Mouse (Mus musculus) forebrain, embryonic 12.5 days (tissue): Measurements from ENCODE around the gene Eml2. TPM values are rescaled to one million over a fixed set of nuclear protein-coding genes. Genes with fewer than 3 reads are reported as not detected.

Experiments
- ATAC-seq: fragments of 200-750 bp; cut with Nextera tagmentation; 2 replicates; pipeline ENCODE4 v1.8.0; 2017; ENCODE audit warnings: moderate TSS enrichment; ENCODE audit not compliant: low FRiP score
- H3K27ac ChIP-seq: fragments of 300-500 bp; sonication (generic); 2 replicates; pipeline ENCODE4 v1.5.1; 2016; ENCODE audit warnings: mild to moderate bottlenecking
- H3K27me3 ChIP-seq: fragments of 300-500 bp; sonication (generic); 2 replicates; pipeline ENCODE4 v1.6.1; 2016; ENCODE audit warnings: mild to moderate bottlenecking
- H3K36me3 ChIP-seq: fragments of 300-500 bp; sonication (generic); replicated peaks from 2 replicates; pipeline ENCODE4 v1.6.1; 2016; ENCODE audit warnings: mild to moderate bottlenecking
- H3K4me1 ChIP-seq: fragments of 300-500 bp; sonication (generic); 2 replicates; pipeline ENCODE4 v1.6.1; 2016
- H3K4me2 ChIP-seq: fragments of 300-500 bp; sonication (generic); 2 replicates; pipeline ENCODE4 v1.6.1; 2016; ENCODE audit warnings: mild to moderate bottlenecking, moderate library complexity
- H3K4me3 ChIP-seq: fragments of 300-500 bp; sonication (generic); replicated peaks from 2 replicates; pipeline ENCODE4 v1.5.1; 2016; ENCODE audit warnings: mild to moderate bottlenecking
- H3K9ac ChIP-seq: fragments of 300-500 bp; sonication (generic); 2 replicates; pipeline ENCODE4 v1.6.1; 2016; ENCODE audit warnings: mild to moderate bottlenecking
- H3K9me3 ChIP-seq: fragments of 300-500 bp; sonication (generic); 2 replicates; pipeline ENCODE4 v1.6.1; 2016
- WGBS: fragments of 180-500 bp; shearing (Covaris S2); methylation state at CpG from one replicate; pipeline ENCODE4 v1.1.7; 2016; 5-methylcytosine and 5-hydroxymethylcytosine counted together
- polyA plus RNA-seq: library from polyadenylated mRNA; unstranded; fragments of >200 nt; fragmentation: Nextera tagmentation; extraction: Ambion mirVana; gene quantifications from 2 replicates; pipeline ENCODE4 v1.2.1, GENCODE M21; 2016

Eml2 gene
- polyA plus RNA-seq, 1 experiment from 2014 or later: 6.5 TPM

DNA sequence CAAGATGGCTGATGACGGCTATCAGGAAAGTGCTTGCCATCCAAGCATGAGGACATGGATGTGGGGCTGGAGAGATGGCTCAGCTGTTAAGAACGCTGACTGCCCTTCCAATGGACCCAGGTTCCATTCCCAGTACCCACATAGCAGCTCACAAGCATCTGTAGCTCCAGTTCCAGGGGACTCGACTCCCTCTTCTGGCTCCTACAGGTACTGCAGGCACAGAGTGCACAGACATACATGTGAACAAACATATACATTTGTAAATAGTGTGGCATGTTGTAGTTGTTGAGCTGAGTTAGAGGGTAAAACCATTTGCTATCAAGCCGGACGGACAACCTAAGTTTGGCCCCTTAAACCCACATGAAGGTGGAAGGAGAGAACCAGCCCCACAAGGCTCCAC is 33.8 kb downstream of the Eml2 start:
- Histone ChIP-seq H3K9me3 (peaks cover 4% of the 10 kb centered on the region; the same call in 1 of the 2 replicates), H3K4me2 (no peak overlapping the region), H3K27me3 (peaks cover 24% of the 10 kb centered on the region), H3K4me1 (peaks cover 11% of the 10 kb centered on the region), H3K27ac (no peak overlapping the region), H3K9ac (no peak overlapping the region), H3K4me3 (no peak overlapping the region), H3K36me3 (peaks cover 11% of the 10 kb centered on the region)
- 91% methylated on average over 5 of the region's 5 CpGs for WGBS
- no peak for ATAC-seq

DNA sequence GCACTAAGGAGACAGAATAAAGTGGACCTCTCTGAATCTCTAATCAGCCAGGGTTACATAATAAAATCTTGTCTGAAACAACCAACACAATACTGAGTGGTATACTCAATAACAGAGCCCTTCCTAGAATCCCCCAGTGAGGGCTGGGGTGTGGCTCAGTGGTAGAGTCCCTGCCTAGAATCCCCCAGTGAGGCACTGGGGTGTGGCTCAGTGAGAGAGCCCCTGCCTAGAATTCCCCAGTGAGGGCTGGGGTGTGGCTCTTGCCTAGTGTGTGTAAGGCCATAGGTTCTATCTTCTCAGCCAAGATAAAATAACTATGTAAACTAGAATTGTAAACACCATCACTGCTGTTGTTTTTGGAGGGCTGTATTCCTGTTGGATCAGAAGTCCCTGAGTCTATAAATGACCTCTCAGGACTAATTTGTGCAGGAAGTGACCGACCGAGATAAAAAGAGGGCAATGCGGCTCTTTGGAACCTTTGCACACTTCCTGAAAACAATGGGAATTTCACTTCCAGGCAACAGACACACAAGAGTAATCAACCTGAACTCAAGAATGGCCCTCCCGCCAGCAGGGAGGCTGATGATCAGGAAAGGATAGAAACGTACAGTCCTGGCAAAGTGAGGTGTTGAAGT is 34.9 kb downstream of the Eml2 start:
- Histone ChIP-seq H3K36me3 (no peaks in the 10 kb centered on the region), H3K4me2 (no peak overlapping the region), H3K9ac (no peak overlapping the region), H3K4me3 (no peak overlapping the region), H3K9me3 (peaks cover 4% of the 10 kb centered on the region; the same call in 1 of the 2 replicates), H3K4me1 (peaks cover 11% of the 10 kb centered on the region), H3K27me3 (peaks cover 35% of the 10 kb centered on the region), H3K27ac (no peak overlapping the region)
- ATAC-seq: no peak
- WGBS: 65% methylated on average over 5 of the region's 5 CpGs

DNA sequence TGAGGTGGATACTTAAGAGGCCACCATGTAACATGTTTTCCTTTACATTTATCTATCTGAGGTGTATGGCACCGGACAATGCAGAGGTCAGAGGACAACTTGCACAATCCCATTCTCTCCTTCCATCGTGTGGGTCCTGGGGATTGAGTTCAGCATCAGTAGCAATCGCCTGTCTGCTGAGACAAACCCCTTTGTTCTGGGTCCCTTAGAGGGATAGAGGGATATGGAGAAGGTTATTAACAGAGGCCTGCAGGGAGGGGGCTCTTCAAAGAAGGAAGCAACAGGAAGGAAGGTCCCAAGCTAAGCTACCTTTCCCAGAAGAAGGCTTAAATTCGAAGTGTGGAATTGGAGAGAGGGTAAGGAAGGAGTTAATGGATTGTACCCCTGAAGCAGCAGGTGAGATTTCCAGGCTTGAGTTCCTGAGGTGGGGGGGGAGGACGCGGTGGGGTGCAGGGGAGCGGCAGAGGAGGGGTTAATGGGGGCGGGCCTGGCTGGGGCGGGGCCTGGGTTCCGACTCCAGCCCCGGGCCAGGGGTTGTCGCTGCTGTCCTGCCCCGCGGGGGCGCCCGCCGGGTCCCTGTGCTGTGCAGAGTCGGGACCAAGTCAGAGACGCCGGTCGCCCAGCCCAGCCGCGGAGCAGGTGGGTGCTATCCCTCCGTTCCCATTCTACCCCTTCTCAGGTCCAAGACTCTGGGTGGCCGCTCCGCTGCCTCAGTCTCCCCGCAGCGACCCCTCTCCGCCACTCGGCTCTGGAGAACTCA is 36.0 kb downstream of the Eml2 start, which contains the start of gene Gpr4:
Gene Gpr4 (plus strand): TSS at position 543 of the 760 bp plus-strand sequence.
- Histone ChIP-seq H3K4me1 (peaks cover 11% of the 10 kb centered on the region), H3K27me3 (peaks cover 39% of the 10 kb centered on the region), H3K4me3 (peak within 1 kb of the TSS; percentile 46), H3K36me3 (no peaks in the 10 kb centered on the region), H3K27ac (no peak within 1 kb of the TSS), H3K4me2 (peak within 1 kb of the TSS; percentile 72), H3K9me3 (peaks cover 4% of the 10 kb centered on the region; the same call in 1 of the 2 replicates), H3K9ac (peak within 1 kb of the TSS; percentile 56)
- 2% methylated on average over 26 of the region's 30 CpGs for WGBS
- ATAC-seq: peak; percentile 73

DNA sequence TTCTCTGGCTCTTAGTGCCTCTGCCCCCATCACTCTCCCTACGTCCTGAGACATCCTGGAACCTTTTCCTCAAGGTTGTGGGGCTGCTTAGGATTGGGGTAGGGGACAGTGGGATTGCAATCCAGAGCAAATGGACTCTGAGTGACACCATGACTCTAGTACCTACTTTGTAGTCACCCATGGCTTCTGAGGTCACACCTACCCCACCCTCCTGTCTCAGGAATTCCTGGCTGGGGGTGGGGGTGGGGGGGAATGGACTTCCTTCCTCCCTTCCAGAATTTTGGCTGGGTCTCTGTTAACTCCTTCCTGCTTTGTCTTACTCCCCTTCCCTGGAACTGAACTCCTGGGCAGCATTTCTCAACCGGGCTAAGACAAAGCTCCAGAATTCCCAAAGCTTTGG is 37.2 kb downstream of the Eml2 start:
- no peak overlapping the region for H3K27ac ChIP-seq
- ATAC-seq: no peak
- 79% methylated on average over 2 of the region's 2 CpGs for whole genome bisulfite sequencing
- H3K4me1 ChIP-seq: peaks cover 11% of the 10 kb centered on the region
- no peak overlapping the region for H3K4me3 ChIP-seq
- H3K27me3 ChIP-seq: peaks cover 39% of the 10 kb centered on the region
- H3K4me2 ChIP-seq: no peak overlapping the region
- H3K9ac ChIP-seq: no peak overlapping the region
- H3K36me3 ChIP-seq: no peaks in the 10 kb centered on the region
- H3K9me3 ChIP-seq: peaks cover 4% of the 10 kb centered on the region; the same call in 1 of the 2 replicates

DNA sequence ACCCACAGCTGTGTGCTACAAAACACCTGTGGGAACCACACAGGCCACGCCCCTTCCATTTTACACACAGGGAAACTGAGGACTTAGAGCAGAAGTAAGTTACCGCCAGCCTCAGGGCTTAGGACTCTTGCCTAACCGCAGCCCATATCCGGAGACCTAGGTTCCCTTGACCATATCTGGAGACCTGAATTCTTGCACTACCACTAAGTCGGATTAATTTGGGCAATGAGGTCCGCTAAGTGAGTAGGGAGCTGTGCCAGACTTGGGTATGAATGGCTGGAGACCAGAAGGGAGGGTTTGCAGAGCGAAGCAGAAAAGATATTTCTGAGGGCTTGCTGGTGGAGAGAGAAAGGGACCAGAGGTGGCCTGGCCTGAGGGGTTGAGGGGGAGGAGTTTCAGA is 38.1 kb downstream of the Eml2 start:
- Histone ChIP-seq H3K4me2 (no peak overlapping the region), H3K9me3 (peaks cover 4% of the 10 kb centered on the region; the same call in 1 of the 2 replicates), H3K27ac (no peak overlapping the region), H3K36me3 (no peaks in the 10 kb centered on the region), H3K9ac (no peak overlapping the region), H3K27me3 (peaks cover 39% of the 10 kb centered on the region), H3K4me1 (peaks cover 11% of the 10 kb centered on the region), H3K4me3 (no peak overlapping the region)
- no peak for ATAC-seq
- 67% methylated on average over 7 of the region's 7 CpGs for WGBS

DNA sequence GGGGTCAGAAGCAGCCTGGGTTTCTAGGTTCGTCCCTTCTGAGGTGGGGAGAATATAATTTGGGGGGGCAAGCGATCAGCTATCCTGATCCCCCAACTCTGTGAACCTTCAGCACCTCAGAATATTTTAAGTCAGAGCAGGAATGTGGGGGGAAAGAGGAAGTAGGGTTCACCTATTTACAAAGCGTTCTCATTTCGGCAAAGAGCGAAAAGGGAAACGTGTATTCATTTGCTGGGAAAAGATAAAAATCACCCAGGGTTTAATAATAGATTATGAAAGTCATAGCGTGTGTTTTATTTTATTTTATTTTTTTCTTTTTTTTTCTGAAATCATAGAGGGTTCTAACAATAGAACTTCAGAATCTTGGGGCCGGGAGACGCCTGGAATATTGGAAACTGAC is 38.7 kb downstream of the Eml2 start:
- Histone ChIP-seq H3K4me3 (no peak overlapping the region), H3K4me2 (no peak overlapping the region), H3K36me3 (no peaks in the 10 kb centered on the region), H3K9me3 (peaks cover 3% of the 10 kb centered on the region; the same call in 1 of the 2 replicates), H3K27ac (no peak overlapping the region), H3K4me1 (peaks cover 11% of the 10 kb centered on the region), H3K27me3 (peaks cover 39% of the 10 kb centered on the region), H3K9ac (no peak overlapping the region)
- no peak for ATAC-seq
- 69% methylated on average over 9 of the region's 9 CpGs for WGBS

DNA sequence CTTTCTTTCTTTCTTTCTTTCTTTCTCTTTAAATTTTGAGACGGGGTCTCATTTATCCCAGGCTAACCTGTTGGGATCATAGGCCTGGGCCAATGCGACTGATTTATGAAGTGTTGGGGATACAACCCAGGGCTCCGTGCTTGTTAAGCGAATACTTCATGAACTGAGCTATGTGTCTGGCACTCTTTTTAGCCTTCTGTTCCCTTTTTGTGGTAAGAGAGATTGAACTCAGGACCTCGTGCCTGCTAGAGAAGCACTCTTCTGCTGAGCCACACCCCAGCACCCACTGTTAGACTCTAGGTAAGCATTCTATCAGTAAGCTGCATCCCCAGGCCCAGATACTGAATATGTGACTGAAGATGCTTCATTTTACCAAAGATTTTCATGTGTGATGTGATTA is 41.3 kb downstream of the Eml2 start:
- no peak for ATAC-seq
- no peak overlapping the region for H3K9ac ChIP-seq
- no peaks in the 10 kb centered on the region for H3K36me3 ChIP-seq
- H3K4me3 ChIP-seq: no peak overlapping the region
- H3K4me2 ChIP-seq: no peak overlapping the region
- H3K9me3 ChIP-seq: no peaks in the 10 kb centered on the region
- no peak overlapping the region for H3K27ac ChIP-seq
- 75% methylated on average over 5 of the region's 5 CpGs for WGBS
- peaks cover 29% of the 10 kb centered on the region for H3K27me3 ChIP-seq
- peaks cover 4% of the 10 kb centered on the region for H3K4me1 ChIP-seq

DNA sequence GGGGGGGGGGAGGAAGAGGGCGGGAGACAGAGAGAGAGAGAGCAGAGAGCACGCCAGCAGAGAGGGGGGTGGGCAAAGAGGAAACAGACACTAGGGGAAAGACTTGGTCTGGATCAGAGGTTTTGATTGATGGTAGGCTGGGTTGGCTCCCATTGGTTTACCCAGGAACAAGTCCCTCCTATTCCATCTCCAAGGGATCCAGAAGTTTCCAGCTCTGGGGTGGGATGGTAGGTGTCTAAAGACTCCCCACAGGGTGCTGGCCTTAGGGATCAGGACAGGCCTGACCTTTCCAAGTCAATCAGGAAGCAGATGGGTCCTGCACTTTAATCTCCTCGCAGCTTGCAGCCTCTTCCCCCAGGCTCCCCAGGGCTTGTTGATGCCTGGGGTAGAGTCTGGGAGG is 41.7 kb downstream of the Eml2 start:
- no peaks in the 10 kb centered on the region for H3K4me1 ChIP-seq
- no peaks in the 10 kb centered on the region for H3K9me3 ChIP-seq
- H3K27me3 ChIP-seq: peaks cover 25% of the 10 kb centered on the region
- ATAC-seq: no peak
- H3K9ac ChIP-seq: no peak overlapping the region
- H3K36me3 ChIP-seq: no peaks in the 10 kb centered on the region
- no peak overlapping the region for H3K4me2 ChIP-seq
- H3K4me3 ChIP-seq: no peak overlapping the region
- H3K27ac ChIP-seq: no peak overlapping the region
- 11% methylated on average over 2 of the region's 3 CpGs for WGBS

DNA sequence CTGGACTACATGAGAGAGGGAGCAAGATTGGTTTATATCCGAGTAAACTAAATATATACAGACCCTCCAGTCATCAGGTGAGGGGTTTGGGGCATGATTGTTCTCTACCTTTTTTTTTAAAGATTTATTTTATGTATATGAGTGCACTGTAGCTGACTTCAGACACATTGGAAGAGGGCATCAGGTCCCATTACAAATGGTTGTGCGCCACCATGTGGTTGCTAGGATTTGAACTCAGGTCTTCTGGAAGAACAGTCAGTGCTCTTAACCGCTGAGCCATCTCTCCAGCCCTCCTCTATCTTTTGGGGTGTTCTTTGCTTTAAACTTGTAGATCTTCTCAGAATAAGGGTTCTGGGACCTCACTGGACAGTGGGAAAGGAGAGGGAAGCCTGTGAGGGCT is 43.8 kb downstream of the Eml2 start:
- ATAC-seq: no peak

DNA sequence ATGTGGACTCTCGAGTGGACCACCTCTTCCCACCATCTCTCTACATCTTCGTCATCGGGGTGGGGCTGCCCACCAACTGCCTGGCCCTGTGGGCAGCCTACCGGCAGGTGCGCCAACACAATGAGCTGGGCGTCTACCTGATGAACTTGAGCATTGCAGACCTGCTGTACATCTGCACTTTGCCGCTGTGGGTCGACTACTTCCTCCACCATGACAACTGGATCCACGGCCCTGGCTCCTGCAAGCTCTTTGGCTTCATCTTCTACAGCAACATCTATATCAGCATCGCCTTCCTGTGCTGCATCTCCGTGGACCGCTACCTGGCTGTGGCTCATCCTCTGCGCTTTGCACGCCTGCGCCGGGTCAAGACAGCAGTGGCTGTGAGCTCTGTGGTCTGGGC is 46.0 kb downstream of the Eml2 start:
- ATAC-seq: no peak
- Histone ChIP-seq H3K4me1 (peaks cover 7% of the 10 kb centered on the region), H3K36me3 (peaks cover 4% of the 10 kb centered on the region; the same call in 1 of the 2 replicates), H3K27ac (no peak overlapping the region), H3K27me3 (no peaks in the 10 kb centered on the region), H3K4me3 (no peak overlapping the region), H3K9me3 (no peaks in the 10 kb centered on the region), H3K9ac (no peak overlapping the region), H3K4me2 (no peak overlapping the region)
- 91% methylated on average over 16 of the region's 16 CpGs for WGBS

More for the DNA sequence above, 43.8 kb downstream of the Eml2 start:
- Histone ChIP-seq H3K4me3 (no peak overlapping the region), H3K27ac (no peak overlapping the region), H3K4me1 (no peaks in the 10 kb centered on the region), H3K4me2 (no peak overlapping the region), H3K36me3 (no peaks in the 10 kb centered on the region), H3K9me3 (no peaks in the 10 kb centered on the region), H3K27me3 (peaks cover 15% of the 10 kb centered on the region; the same call in 1 of the 2 replicates), H3K9ac (no peak overlapping the region)
- 75% methylated on average over 3 of the region's 3 CpGs for WGBS

DNA sequence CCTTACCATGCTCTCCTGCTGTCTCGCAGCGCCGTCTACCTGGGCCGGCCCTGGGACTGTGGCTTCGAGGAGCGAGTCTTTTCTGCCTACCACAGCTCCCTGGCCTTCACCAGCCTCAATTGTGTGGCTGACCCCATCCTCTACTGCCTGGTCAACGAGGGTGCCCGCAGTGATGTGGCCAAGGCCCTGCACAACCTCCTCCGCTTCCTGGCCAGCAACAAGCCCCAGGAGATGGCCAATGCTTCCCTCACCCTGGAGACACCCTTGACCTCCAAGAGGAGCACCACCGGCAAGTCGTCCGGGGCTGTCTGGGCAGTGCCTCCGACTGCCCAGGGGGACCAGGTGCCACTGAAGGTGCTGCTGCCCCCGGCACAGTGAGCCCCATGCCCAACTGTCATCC is 46.7 kb downstream of the Eml2 start:
- H3K9ac ChIP-seq: no peak overlapping the region
- H3K36me3 ChIP-seq: peaks cover 4% of the 10 kb centered on the region; the same call in 1 of the 2 replicates
- H3K27ac ChIP-seq: no peak overlapping the region
- no peak overlapping the region for H3K4me3 ChIP-seq
- ATAC-seq: no peak
- H3K27me3 ChIP-seq: no peaks in the 10 kb centered on the region
- WGBS: 92% methylated on average over 14 of the region's 14 CpGs
- H3K4me1 ChIP-seq: peaks cover 9% of the 10 kb centered on the region
- no peaks in the 10 kb centered on the region for H3K9me3 ChIP-seq
- H3K4me2 ChIP-seq: no peak overlapping the region

DNA sequence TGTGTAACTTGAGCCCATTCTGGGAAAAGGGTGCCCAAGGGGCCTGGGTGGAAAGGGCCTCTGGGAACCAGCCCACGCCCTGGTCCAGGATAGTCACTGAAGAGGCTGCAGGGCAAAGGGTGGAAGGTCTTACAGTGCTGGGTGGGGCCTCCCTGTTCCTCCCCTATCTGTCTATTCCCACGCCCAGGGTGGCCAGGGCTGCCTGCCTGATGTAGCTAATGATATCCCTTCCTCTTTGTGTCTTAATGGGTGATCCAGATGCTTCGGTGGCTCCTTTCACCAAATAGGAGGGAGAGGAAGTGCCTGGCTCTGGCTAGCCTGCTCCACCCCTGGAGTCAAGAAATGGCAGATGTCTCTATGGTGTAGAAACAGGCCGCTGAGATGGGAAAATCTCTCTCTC is 48.7 kb downstream of the Eml2 start:
- WGBS: 86% methylated on average over 3 of the region's 4 CpGs

More for the DNA sequence above, 48.7 kb downstream of the Eml2 start:
- Histone ChIP-seq H3K36me3 (peaks cover 4% of the 10 kb centered on the region; the same call in 1 of the 2 replicates), H3K27ac (no peak overlapping the region), H3K4me2 (no peak overlapping the region), H3K27me3 (no peaks in the 10 kb centered on the region), H3K9ac (no peak overlapping the region), H3K4me1 (peaks cover 18% of the 10 kb centered on the region), H3K4me3 (no peak overlapping the region), H3K9me3 (no peaks in the 10 kb centered on the region)
- no peak for ATAC-seq
